Mouse (Mus musculus): ENCODE results near the gene Podxl2. TPM values are rescaled to one million over a fixed set of nuclear protein-coding genes. Genes with fewer than 3 reads are reported as not detected.

Gene Podxl2
- polyA plus RNA-seq, 1 experiment from 2014 or later = 83.4 TPM

DNA sequence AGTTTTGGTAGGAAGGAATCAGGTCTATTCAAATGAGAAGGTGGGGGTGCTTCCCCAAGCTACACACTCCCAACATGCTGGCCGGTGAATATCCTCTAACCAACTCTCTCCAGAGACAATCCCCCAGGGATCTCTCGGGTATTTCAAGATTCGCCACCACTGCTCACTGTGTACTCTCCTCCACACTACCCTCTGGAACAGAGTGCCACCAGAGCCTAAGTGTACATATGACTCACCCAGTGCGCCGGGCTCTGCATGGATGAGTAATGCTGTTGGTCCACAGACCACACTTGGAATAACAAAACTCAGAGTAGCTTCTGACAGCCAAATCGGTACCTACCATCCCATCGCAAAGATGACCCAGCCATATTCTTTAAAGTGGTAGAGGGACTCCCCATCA, 5.4 kb downstream of the Podxl2 start:
- no peak overlapping the region for H3K9ac ChIP-seq (ENCODE audit: low read depth, low read length)
- no peaks in the 10 kb centered on the region for H3K9me3 ChIP-seq (ENCODE audit: control insufficient read depth, low read length)
- no peaks in the 10 kb centered on the region for H3K27me3 ChIP-seq (replicated peaks; ENCODE audit: control insufficient read depth, insufficient read depth, low read length)
- H3K4me1 ChIP-seq (ENCODE audit: control insufficient read depth, insufficient read depth, low read length) = peaks cover 10% of the 10 kb centered on the region
- H3K4me2 ChIP-seq (ENCODE audit: low read depth, low read length) = no peak overlapping the region
- WGBS = 88% methylated on average over 7 of the region's 7 CpGs
- no peak for ATAC-seq (ENCODE audit: low read depth)
- no peak overlapping the region for H3K27ac ChIP-seq (replicated peaks; ENCODE audit: low read depth, low read length)
- no peak overlapping the region for H3K4me3 ChIP-seq (ENCODE audit: low read depth, low read length)
- DNase-seq (ENCODE audit: low spot score) = no peak
- H3K36me3 ChIP-seq (ENCODE audit: control insufficient read depth, insufficient read depth, low read length) = peaks cover 5% of the 10 kb centered on the region

- Histone ChIP-seq H3K4me3 (ENCODE audit: low read depth, low read length) (no peak overlapping the region), H3K27me3 (replicated peaks; ENCODE audit: control insufficient read depth, insufficient read depth, low read length) (no peaks in the 10 kb centered on the region), H3K9me3 (ENCODE audit: control insufficient read depth, low read length) (no peaks in the 10 kb centered on the region; the same call in 1 of the 2 replicates), H3K9ac (ENCODE audit: low read depth, low read length) (no peak overlapping the region), H3K27ac (replicated peaks; ENCODE audit: low read depth, low read length) (no peak overlapping the region), H3K4me2 (ENCODE audit: low read depth, low read length) (no peak overlapping the region), H3K36me3 (ENCODE audit: control insufficient read depth, insufficient read depth, low read length) (peaks cover 37% of the 10 kb centered on the region), H3K4me1 (ENCODE audit: control insufficient read depth, insufficient read depth, low read length) (no peaks in the 10 kb centered on the region)
- 80% methylated on average over 7 of the region's 7 CpGs for WGBS
- ATAC-seq (ENCODE audit: low read depth) (no peak), DNase-seq (ENCODE audit: low spot score) (no peak)
Observed at GRCm38 (mm10) chr6:88865704-88866103, 9.1 kb downstream of the Podxl2 start.

- ATAC-seq (ENCODE audit: low read depth) = no peak
- Histone ChIP-seq H3K4me2 (ENCODE audit: low read depth, low read length) (no peak overlapping the region), H3K9ac (ENCODE audit: low read depth, low read length) (no peak overlapping the region), H3K4me1 (ENCODE audit: control insufficient read depth, insufficient read depth, low read length) (no peaks in the 10 kb centered on the region), H3K27ac (replicated peaks; ENCODE audit: low read depth, low read length) (no peak overlapping the region), H3K9me3 (ENCODE audit: control insufficient read depth, low read length) (no peaks in the 10 kb centered on the region; the same call in 1 of the 2 replicates), H3K27me3 (replicated peaks; ENCODE audit: control insufficient read depth, insufficient read depth, low read length) (no peaks in the 10 kb centered on the region), H3K4me3 (ENCODE audit: low read depth, low read length) (no peak overlapping the region), H3K36me3 (ENCODE audit: control insufficient read depth, insufficient read depth, low read length) (peaks cover 37% of the 10 kb centered on the region)
- peak; percentile 68 for DNase-seq (ENCODE audit: low spot score)
- 0% methylated on average over 2 of the region's 2 CpGs for WGBS
Observed at GRCm38 (mm10) chr6:88860914-88861313, 13.9 kb downstream of the Podxl2 start.

GRCm38 (mm10) chr6:88858341-88858740, 16.5 kb downstream of the Podxl2 start:
- ATAC-seq (ENCODE audit: low read depth) (peak; percentile 53), DNase-seq (ENCODE audit: low spot score) (peak; percentile 60)
- H3K36me3 ChIP-seq (ENCODE audit: control insufficient read depth, insufficient read depth, low read length) = peaks cover 21% of the 10 kb centered on the region
- H3K9ac ChIP-seq (ENCODE audit: low read depth, low read length) = 0 out of 2 replicates have a peak overlapping the region, but pooled peaks have one; percentile 34
- H3K9me3 ChIP-seq (ENCODE audit: control insufficient read depth, low read length) = no peaks in the 10 kb centered on the region; the same call in 1 of the 2 replicates
- no peaks in the 10 kb centered on the region for H3K27me3 ChIP-seq (replicated peaks; ENCODE audit: control insufficient read depth, insufficient read depth, low read length)
- 49% methylated on average over 7 of the region's 7 CpGs for WGBS
- H3K27ac ChIP-seq (replicated peaks; ENCODE audit: low read depth, low read length) = no peak overlapping the region
- H3K4me1 ChIP-seq (ENCODE audit: control insufficient read depth, insufficient read depth, low read length) = no peaks in the 10 kb centered on the region
- no peak overlapping the region for H3K4me3 ChIP-seq (ENCODE audit: low read depth, low read length)
- H3K4me2 ChIP-seq (ENCODE audit: low read depth, low read length) = no peak overlapping the region

GRCm38 (mm10) chr6:88857830-88858229, 17.0 kb downstream of the Podxl2 start:
- H3K27me3 ChIP-seq (replicated peaks; ENCODE audit: control insufficient read depth, insufficient read depth, low read length) = no peaks in the 10 kb centered on the region
- H3K36me3 ChIP-seq (ENCODE audit: control insufficient read depth, insufficient read depth, low read length) = peaks cover 16% of the 10 kb centered on the region
- H3K9me3 ChIP-seq (ENCODE audit: control insufficient read depth, low read length) = no peaks in the 10 kb centered on the region; the same call in 1 of the 2 replicates
- H3K27ac ChIP-seq (replicated peaks; ENCODE audit: low read depth, low read length) = no peak overlapping the region
- 0 out of 2 replicates have a peak overlapping the region, but pooled peaks have one; percentile 1 for H3K9ac ChIP-seq (ENCODE audit: low read depth, low read length)
- H3K4me3 ChIP-seq (ENCODE audit: low read depth, low read length) = no peak overlapping the region
- H3K4me1 ChIP-seq (ENCODE audit: control insufficient read depth, insufficient read depth, low read length) = no peaks in the 10 kb centered on the region
- ATAC-seq (ENCODE audit: low read depth) (no peak), DNase-seq (ENCODE audit: low spot score) (no peak)
- no peak overlapping the region for H3K4me2 ChIP-seq (ENCODE audit: low read depth, low read length)
- WGBS = 88% methylated on average over 6 of the region's 6 CpGs

DNA sequence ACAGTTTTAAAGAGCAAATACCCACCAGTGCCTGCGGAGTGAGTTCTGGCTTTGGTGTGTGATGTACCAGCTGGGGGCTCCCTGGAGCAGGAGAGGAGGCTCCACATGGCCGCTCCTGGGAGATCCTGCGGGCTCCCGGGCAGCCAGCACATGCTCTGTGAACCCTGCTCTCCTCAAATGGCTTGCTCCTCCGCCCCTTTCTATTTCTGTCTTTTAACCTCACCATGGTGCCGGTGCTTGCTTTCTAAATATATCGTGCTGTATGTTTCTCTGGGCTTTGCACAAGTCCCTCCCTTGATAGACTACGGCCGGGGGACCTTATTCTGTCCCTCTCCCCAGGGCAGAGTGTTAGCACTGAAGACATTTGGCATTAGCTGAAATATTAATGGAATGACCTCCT, 17.6 kb downstream of the Podxl2 start:
- Histone ChIP-seq H3K4me3 (ENCODE audit: low read depth, low read length) (no peak overlapping the region), H3K27me3 (replicated peaks; ENCODE audit: control insufficient read depth, insufficient read depth, low read length) (no peaks in the 10 kb centered on the region), H3K9me3 (ENCODE audit: control insufficient read depth, low read length) (no peaks in the 10 kb centered on the region; the same call in 1 of the 2 replicates), H3K27ac (replicated peaks; ENCODE audit: low read depth, low read length) (no peak overlapping the region), H3K4me2 (ENCODE audit: low read depth, low read length) (no peak overlapping the region), H3K9ac (ENCODE audit: low read depth, low read length) (no peak overlapping the region), H3K4me1 (ENCODE audit: control insufficient read depth, insufficient read depth, low read length) (no peaks in the 10 kb centered on the region), H3K36me3 (ENCODE audit: control insufficient read depth, insufficient read depth, low read length) (peaks cover 12% of the 10 kb centered on the region)
- ATAC-seq (ENCODE audit: low read depth) = peak; percentile 41
- DNase-seq (ENCODE audit: low spot score) = peak; percentile 63
- WGBS = 42% methylated on average over 9 of the region's 9 CpGs

DNA sequence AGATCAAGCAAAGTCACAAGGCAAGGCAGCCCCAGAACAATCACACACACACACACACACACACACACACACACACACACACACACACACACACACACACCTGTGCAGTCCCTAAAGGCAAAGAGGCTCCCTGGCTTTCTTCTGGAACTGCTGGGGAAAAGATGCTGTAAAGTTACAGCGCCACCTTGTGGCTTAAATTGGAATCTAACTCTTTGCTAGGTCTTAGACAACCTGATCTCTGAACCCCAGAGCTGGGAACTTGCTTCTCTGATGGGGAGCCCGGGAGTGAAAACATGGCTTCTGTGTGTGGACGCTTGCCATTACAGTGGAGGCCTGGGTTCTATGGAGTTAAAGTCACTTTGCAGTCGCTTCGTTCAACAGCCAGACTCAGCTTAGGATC, 19.2 kb downstream of the Podxl2 start:
- H3K27ac ChIP-seq (replicated peaks; ENCODE audit: low read depth, low read length) = no peak overlapping the region
- H3K9me3 ChIP-seq (ENCODE audit: control insufficient read depth, low read length) = no peaks in the 10 kb centered on the region
- H3K4me3 ChIP-seq (ENCODE audit: low read depth, low read length) = no peak overlapping the region
- no peaks in the 10 kb centered on the region for H3K27me3 ChIP-seq (replicated peaks; ENCODE audit: control insufficient read depth, insufficient read depth, low read length)
- H3K4me1 ChIP-seq (ENCODE audit: control insufficient read depth, insufficient read depth, low read length) = no peaks in the 10 kb centered on the region
- DNase-seq (ENCODE audit: low spot score) = peak; percentile 76
- no peak overlapping the region for H3K4me2 ChIP-seq (ENCODE audit: low read depth, low read length)
- ATAC-seq (ENCODE audit: low read depth) = peak; percentile 50
- H3K9ac ChIP-seq (ENCODE audit: low read depth, low read length) = no peak overlapping the region
- H3K36me3 ChIP-seq (ENCODE audit: control insufficient read depth, insufficient read depth, low read length) = peaks cover 5% of the 10 kb centered on the region; the same call in 1 of the 2 replicates
- 21% methylated on average over 5 of the region's 5 CpGs for WGBS

DNA sequence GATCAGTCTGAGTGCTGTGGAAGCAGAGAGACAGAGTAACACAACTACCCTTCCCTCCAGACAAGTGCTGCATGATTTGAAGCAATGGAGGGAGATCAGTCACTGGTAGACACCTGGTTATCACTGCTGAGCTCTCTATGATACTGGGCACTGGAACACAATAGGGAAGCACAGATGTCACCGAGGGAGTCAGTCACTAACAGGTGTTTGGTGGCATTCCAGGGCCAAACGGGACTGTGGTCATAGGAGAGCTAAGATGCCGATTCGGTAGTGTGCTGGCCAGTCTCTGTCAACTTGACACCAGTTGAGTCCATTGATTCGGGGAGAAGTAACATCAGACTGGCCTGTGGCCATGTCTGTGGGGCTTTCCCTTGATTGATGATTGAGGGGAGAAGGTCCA, 20.3 kb downstream of the Podxl2 start:
- DNase-seq (ENCODE audit: low spot score) = no peak
- H3K27me3 ChIP-seq (replicated peaks; ENCODE audit: control insufficient read depth, insufficient read depth, low read length) = no peaks in the 10 kb centered on the region
- H3K9me3 ChIP-seq (ENCODE audit: control insufficient read depth, low read length) = no peaks in the 10 kb centered on the region
- 68% methylated on average over 5 of the region's 5 CpGs for WGBS
- ATAC-seq (ENCODE audit: low read depth) = no peak
- H3K27ac ChIP-seq (replicated peaks; ENCODE audit: low read depth, low read length) = no peak overlapping the region
- H3K4me3 ChIP-seq (ENCODE audit: low read depth, low read length) = no peak overlapping the region
- H3K36me3 ChIP-seq (ENCODE audit: control insufficient read depth, insufficient read depth, low read length) = peaks cover 8% of the 10 kb centered on the region
- H3K9ac ChIP-seq (ENCODE audit: low read depth, low read length) = no peak overlapping the region
- H3K4me2 ChIP-seq (ENCODE audit: low read depth, low read length) = no peak overlapping the region
- H3K4me1 ChIP-seq (ENCODE audit: control insufficient read depth, insufficient read depth, low read length) = no peaks in the 10 kb centered on the region

DNA sequence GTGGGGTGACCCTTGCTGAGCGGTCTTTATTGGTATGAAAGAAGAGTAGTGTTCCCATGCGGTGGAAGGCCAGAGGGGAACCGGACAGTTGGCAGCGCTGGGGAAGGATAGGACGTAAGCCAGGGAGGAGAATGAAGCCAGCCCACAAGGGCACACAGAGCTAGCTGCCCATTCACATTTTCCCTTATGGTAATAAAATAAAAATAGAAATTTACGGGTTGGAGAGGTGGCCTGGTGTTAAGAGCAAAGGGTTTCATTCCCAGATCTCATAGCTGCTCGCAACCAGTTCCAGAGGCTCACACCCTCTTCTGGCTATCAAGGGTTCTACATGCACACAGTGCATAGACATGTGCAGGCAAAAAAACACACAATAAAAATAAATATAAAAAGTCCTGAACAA, 24.8 kb downstream of the Podxl2 start:
- WGBS = 90% methylated on average over 7 of the region's 7 CpGs
- no peak for DNase-seq (ENCODE audit: low spot score)
- H3K27me3 ChIP-seq (replicated peaks; ENCODE audit: control insufficient read depth, insufficient read depth, low read length) = no peaks in the 10 kb centered on the region
- no peaks in the 10 kb centered on the region for H3K9me3 ChIP-seq (ENCODE audit: control insufficient read depth, low read length)
- H3K4me3 ChIP-seq (ENCODE audit: low read depth, low read length) = no peak overlapping the region
- no peaks in the 10 kb centered on the region for H3K4me1 ChIP-seq (ENCODE audit: control insufficient read depth, insufficient read depth, low read length)
- H3K9ac ChIP-seq (ENCODE audit: low read depth, low read length) = no peak overlapping the region
- no peak overlapping the region for H3K27ac ChIP-seq (replicated peaks; ENCODE audit: low read depth, low read length)
- no peak overlapping the region for H3K4me2 ChIP-seq (ENCODE audit: low read depth, low read length)
- no peak for ATAC-seq (ENCODE audit: low read depth)
- peaks cover 30% of the 10 kb centered on the region for H3K36me3 ChIP-seq (ENCODE audit: control insufficient read depth, insufficient read depth, low read length)
